Mouse (Mus musculus) forebrain, embryonic 11.5 days (tissue): Measurements from ENCODE around the gene Maco1. TPM values are rescaled to one million over a fixed set of nuclear protein-coding genes. Genes with fewer than 3 reads are reported as not detected.

Source experiments
- ATAC-seq: fragments of 200-750 bp; cut with Nextera tagmentation; replicated peaks from 2 replicates; pipeline ENCODE4 v1.8.0; 2017; ENCODE audit warnings: moderate TSS enrichment; ENCODE audit not compliant: low FRiP score
- DNase-seq: peaks from one replicate; pipeline ENCODE4 v3.0.0-alpha.2; 2017; ENCODE audit warnings: low spot score
- H3K27ac ChIP-seq: fragments of 300-500 bp; sonication (generic); 2 replicates; pipeline ENCODE4 v1.5.1; 2014; ENCODE audit warnings: low read depth, low read length
- H3K27me3 ChIP-seq: fragments of 300-500 bp; sonication (generic); 2 replicates; pipeline ENCODE4 v1.6.1; 2014; ENCODE audit warnings: mild to moderate bottlenecking, low read length, mixed read lengths; ENCODE audit not compliant: control insufficient read depth, insufficient read depth
- H3K36me3 ChIP-seq: fragments of 300-500 bp; sonication (generic); 2 replicates; pipeline ENCODE4 v1.6.1; 2014; ENCODE audit warnings: mild to moderate bottlenecking, low read length, moderate library complexity, mixed read lengths; ENCODE audit not compliant: control insufficient read depth, insufficient read depth
- H3K4me1 ChIP-seq: fragments of 300-500 bp; sonication (generic); replicated peaks from 2 replicates; pipeline ENCODE4 v1.6.1; 2014; ENCODE audit warnings: low read length, mixed read lengths; ENCODE audit not compliant: control insufficient read depth, insufficient read depth
- H3K4me2 ChIP-seq: fragments of 300-500 bp; sonication (generic); 2 replicates; pipeline ENCODE4 v1.6.1; 2014; ENCODE audit warnings: low read depth, mild to moderate bottlenecking, low read length, moderate library complexity, mixed read lengths; ENCODE audit not compliant: severe bottlenecking
- H3K4me3 ChIP-seq: fragments of 300-500 bp; sonication (generic); 2 replicates; pipeline ENCODE4 v1.5.1; 2014; ENCODE audit warnings: low read depth, low read length
- H3K9ac ChIP-seq: fragments of 300-500 bp; sonication (generic); 2 replicates; pipeline ENCODE4 v1.6.1; 2014; ENCODE audit warnings: low read length
- H3K9me3 ChIP-seq: fragments of 300-500 bp; sonication (generic); 2 replicates; pipeline ENCODE4 v1.6.1; 2016; ENCODE audit warnings: low read length, mixed read lengths; ENCODE audit not compliant: control insufficient read depth
- WGBS: fragments of 180-500 bp; shearing (Covaris S2); extraction: QIAGEN DNeasy Blood & Tissue Kit; methylation state at CpG from one replicate; pipeline ENCODE4 v1.1.7; 2014; 5-methylcytosine and 5-hydroxymethylcytosine counted together
- polyA plus RNA-seq: library from polyadenylated mRNA; unstranded; fragments of >200 nt; fragmentation: Nextera tagmentation; extraction: Ambion mirVana; gene quantifications from 2 replicates; pipeline ENCODE4 v1.2.1, GENCODE M21; 2014

Maco1 gene
- polyA plus RNA-seq, 1 experiment from 2014 or later = 47.5 TPM

DNA sequence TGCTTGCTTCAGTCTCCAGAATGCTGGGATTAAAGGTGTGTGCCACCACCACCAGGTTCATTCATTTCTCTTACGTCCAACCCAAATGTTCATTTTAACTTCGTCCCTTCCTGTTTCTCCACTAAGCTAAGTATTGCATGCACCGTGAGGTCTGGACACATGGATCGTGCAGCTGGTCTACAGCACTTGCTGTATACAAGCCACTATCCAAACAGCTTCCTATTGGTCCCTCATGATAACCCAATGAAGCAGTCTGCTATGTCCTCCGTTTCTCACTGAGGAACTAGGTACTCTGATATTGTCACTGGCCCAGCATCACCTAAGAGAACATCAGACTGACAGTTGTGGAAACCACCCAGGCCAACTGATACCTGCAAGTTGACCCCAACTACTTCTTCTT, 12.6 kb upstream of the Maco1 start:
- ATAC-seq (no peak), DNase-seq (peak; percentile 14)
- Histone ChIP-seq H3K4me1 (no peaks in the 10 kb centered on the region), H3K27ac (no peak overlapping the region), H3K4me3 (no peak overlapping the region), H3K4me2 (no peak overlapping the region), H3K27me3 (peaks cover 13% of the 10 kb centered on the region), H3K9me3 (no peaks in the 10 kb centered on the region), H3K9ac (no peak overlapping the region), H3K36me3 (no peaks in the 10 kb centered on the region)
- WGBS = 93% methylated on average over 5 of the region's 5 CpGs

DNA sequence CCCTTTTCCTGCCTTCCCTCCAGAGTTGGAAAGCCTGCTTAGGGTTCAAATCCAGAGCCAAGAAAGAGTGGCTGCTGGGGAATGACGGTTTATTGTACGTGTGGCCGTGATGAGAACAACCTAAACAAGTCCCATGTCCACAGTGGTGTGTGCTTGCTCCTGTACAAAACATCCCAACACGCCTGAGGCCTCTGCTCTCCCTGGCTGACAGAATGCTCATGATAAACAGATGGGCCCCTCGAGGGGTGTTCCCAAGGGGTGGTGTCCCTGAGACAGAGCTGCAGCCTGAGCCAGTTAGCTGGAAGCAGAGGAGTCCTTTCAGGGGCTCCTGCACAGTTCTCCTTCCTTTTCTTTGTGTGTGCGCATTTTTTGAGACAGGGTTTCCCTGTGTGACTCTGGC, 12.2 kb upstream of the Maco1 start:
- no peak for ATAC-seq

DNA sequence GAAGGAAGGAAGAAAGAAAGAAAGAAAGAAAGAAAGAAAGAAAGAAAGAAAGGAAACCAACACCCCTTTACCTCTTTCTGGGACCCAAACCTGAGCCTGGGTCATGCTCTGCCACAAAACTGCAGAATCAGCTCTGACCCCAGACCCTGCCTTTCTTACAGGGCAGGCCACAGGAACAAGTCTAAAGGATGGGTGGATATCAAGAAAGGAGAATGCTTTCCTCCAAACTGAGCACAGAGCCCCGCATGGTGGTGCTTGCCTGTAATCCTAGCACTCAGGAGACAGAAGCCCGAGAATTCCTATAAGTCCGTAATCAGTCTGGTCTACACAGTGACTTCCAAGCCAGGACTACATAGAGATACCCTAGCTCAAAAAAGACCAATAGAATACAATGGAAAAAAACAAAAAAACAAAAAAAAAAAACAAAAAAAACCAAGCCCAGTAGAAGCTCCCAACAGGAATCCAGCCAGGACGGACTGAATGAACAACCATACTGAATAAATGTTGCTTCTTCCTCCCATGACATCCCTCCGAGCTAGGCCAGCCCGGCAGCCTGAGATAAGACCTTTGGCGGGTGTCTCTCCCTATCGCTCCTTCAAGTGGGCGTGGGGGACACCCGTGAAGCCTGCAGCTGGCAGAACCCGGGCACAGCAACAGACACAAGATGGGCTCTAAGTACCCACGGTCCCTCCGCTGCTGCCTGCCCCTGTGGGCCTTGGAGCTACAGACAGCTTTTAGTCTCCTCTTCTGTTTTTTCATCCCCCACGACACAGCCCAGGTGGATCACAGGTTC, 11.0 kb upstream of the Maco1 start, which contains the start of gene Rhd:
Gene Rhd (plus strand): TSS at position 600 of the 793 bp plus-strand sequence.
- H3K9me3 ChIP-seq = no peaks in the 10 kb centered on the region
- H3K27ac ChIP-seq = no peak within 1 kb of the TSS
- H3K27me3 ChIP-seq = peaks cover 5% of the 10 kb centered on the region
- DNase-seq (no peak), ATAC-seq (no peak)
- no peaks in the 10 kb centered on the region for H3K4me1 ChIP-seq
- no peak within 1 kb of the TSS; the same call in 1 of the 2 replicates for H3K9ac ChIP-seq
- 75% methylated on average over 14 of the region's 14 CpGs for WGBS
- H3K4me2 ChIP-seq = no peak within 1 kb of the TSS
- peak within 1 kb of the TSS; percentile 7; the same call in 1 of the 2 replicates for H3K4me3 ChIP-seq
- H3K36me3 ChIP-seq = no peaks in the 10 kb centered on the region

More for the DNA sequence above, 12.2 kb upstream of the Maco1 start:
- H3K4me3 ChIP-seq = no peak overlapping the region
- no peaks in the 10 kb centered on the region for H3K4me1 ChIP-seq
- no peak overlapping the region for H3K9ac ChIP-seq
- no peaks in the 10 kb centered on the region for H3K36me3 ChIP-seq
- 81% methylated on average over 6 of the region's 6 CpGs for WGBS
- H3K27ac ChIP-seq = no peak overlapping the region
- H3K4me2 ChIP-seq = no peak overlapping the region
- H3K9me3 ChIP-seq = no peaks in the 10 kb centered on the region
- H3K27me3 ChIP-seq = peaks cover 11% of the 10 kb centered on the region
- DNase-seq = peak; percentile 49

DNA sequence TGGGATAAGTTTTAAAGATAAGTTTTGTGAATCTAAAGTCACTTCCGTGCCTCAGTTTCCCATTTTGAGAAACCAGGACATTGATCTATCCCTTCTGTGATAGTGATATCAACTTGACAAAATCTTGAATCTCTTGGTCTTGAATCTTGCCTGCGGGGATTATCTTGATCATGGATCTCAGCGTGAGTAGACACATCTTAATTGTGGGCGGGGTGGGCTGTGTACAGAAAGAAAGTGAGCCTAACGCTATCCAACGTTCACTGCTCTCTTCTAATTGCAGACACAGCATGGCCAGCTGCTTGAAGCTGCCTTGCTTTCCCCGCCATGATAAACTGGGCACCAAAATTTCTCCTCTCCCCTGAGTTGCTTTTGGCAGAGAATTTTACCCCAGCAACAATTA, 9.9 kb upstream of the Maco1 start:
- WGBS = 85% methylated on average over 7 of the region's 7 CpGs
- no peaks in the 10 kb centered on the region for H3K9me3 ChIP-seq
- H3K4me1 ChIP-seq = no peaks in the 10 kb centered on the region
- no peak overlapping the region for H3K4me3 ChIP-seq
- no peaks in the 10 kb centered on the region for H3K27me3 ChIP-seq
- no peak overlapping the region for H3K27ac ChIP-seq
- ATAC-seq (no peak), DNase-seq (no peak)
- H3K9ac ChIP-seq = no peak overlapping the region
- H3K36me3 ChIP-seq = no peaks in the 10 kb centered on the region
- H3K4me2 ChIP-seq = no peak overlapping the region

DNA sequence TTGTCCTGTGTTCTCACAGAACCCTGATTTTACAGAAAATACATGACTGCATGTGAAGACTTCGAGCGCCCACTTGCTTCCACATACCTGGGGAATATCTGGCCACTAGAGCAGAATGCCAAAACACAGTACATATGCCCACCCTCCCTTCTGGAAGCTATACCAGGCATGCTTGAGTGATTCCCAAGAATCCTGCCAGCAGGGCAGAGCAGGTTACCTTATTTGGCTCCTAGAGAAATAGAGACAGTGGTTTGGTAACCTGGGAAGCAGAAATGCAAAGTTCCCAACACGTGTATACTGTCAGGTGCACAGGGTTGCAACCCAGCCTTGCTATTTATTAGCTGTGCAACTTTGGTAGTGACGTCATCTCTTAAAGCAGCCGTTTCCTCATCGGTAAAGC, 8.7 kb upstream of the Maco1 start:
- no peak overlapping the region for H3K9ac ChIP-seq
- ATAC-seq (no peak), DNase-seq (no peak)
- no peak overlapping the region for H3K4me3 ChIP-seq
- H3K9me3 ChIP-seq = no peaks in the 10 kb centered on the region
- no peak overlapping the region for H3K27ac ChIP-seq
- WGBS = 90% methylated on average over 6 of the region's 6 CpGs
- H3K4me1 ChIP-seq = no peaks in the 10 kb centered on the region
- H3K27me3 ChIP-seq = no peaks in the 10 kb centered on the region
- H3K4me2 ChIP-seq = no peak overlapping the region
- H3K36me3 ChIP-seq = no peaks in the 10 kb centered on the region

DNA sequence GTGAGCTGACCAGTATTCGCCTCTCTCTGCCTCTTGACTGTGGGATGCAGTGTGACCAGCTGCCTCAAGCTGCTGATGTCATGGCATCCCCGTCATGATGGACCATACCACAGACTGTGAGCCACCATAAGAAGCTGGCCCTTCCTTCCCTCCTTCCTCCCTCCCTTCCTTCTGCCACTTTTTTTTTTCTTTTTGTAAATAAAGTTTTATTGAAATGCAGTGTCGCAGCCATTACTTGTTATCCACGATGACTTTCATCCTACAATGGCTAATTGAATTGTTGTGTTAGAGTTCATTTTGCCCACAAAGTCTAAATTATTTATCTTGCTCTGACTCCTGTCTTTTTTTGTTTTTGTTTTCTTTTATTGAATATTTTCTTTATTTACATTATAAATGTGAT, 5.3 kb upstream of the Maco1 start:
- DNase-seq (no peak), ATAC-seq (no peak)
- H3K9me3 ChIP-seq = no peaks in the 10 kb centered on the region
- no peak overlapping the region for H3K4me2 ChIP-seq
- H3K9ac ChIP-seq = no peak overlapping the region
- H3K36me3 ChIP-seq = no peaks in the 10 kb centered on the region
- H3K27me3 ChIP-seq = peaks cover 4% of the 10 kb centered on the region; the same call in 1 of the 2 replicates
- H3K27ac ChIP-seq = no peak overlapping the region
- WGBS = 88% methylated on average over 4 of the region's 4 CpGs
- no peak overlapping the region for H3K4me3 ChIP-seq
- no peaks in the 10 kb centered on the region for H3K4me1 ChIP-seq

DNA sequence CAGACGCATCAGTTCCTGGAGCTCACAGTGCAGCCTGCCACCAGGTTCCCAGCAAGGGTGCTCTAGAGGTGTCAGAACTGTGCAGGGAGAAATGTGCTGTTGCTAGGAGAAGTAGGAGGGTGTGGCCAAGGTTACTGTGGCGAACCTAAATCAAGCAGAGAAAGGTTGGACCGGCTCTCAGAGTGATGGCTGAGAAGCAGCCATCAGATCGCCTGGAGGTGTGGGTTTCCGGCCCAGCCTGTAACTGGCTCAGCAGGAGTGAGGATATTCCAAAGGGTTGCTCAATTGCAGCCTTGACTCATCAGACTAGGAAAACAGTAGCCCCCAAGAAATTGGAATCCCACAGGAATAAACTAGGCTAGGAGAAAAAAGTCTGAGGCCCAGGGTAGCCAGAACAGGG, 3.4 kb upstream of the Maco1 start:
- ATAC-seq (no peak), DNase-seq (no peak)
- no peak overlapping the region for H3K9ac ChIP-seq
- WGBS = 26% methylated on average over 5 of the region's 5 CpGs
- H3K4me3 ChIP-seq = no peak overlapping the region
- peaks cover 3% of the 10 kb centered on the region; the same call in 1 of the 2 replicates for H3K4me1 ChIP-seq
- H3K27me3 ChIP-seq = peaks cover 4% of the 10 kb centered on the region; the same call in 1 of the 2 replicates
- H3K4me2 ChIP-seq = no peak overlapping the region
- no peak overlapping the region for H3K27ac ChIP-seq
- H3K9me3 ChIP-seq = no peaks in the 10 kb centered on the region
- no peaks in the 10 kb centered on the region for H3K36me3 ChIP-seq

DNA sequence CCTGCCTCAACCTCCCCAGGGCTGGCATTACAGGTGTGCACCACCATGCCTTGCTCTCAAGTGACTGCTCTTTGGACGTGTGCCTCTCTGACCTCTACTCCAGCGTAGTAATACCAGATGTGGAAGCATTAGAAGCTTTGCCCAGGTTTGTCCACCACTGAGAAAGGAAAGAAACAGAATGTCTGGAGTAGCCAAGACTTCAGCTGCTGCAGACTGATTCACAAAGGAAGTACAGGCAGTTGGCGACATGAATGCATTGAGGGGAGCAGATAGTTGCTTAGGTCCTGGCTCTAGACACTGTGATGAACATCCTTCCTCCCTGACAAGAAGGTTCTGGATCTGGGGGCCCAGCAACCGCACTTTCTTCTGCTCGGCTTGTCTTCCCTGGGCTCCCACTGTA, 2.9 kb upstream of the Maco1 start:
- no peak for ATAC-seq
- no peak overlapping the region for H3K27ac ChIP-seq
- no peaks in the 10 kb centered on the region for H3K9me3 ChIP-seq
- no peak overlapping the region for H3K4me2 ChIP-seq
- peaks cover 4% of the 10 kb centered on the region; the same call in 1 of the 2 replicates for H3K27me3 ChIP-seq
- H3K4me3 ChIP-seq = no peak overlapping the region
- H3K4me1 ChIP-seq = peaks cover 3% of the 10 kb centered on the region; the same call in 1 of the 2 replicates
- DNase-seq = no peak
- H3K9ac ChIP-seq = no peak overlapping the region
- WGBS = 64% methylated on average over 5 of the region's 5 CpGs
- no peaks in the 10 kb centered on the region for H3K36me3 ChIP-seq

DNA sequence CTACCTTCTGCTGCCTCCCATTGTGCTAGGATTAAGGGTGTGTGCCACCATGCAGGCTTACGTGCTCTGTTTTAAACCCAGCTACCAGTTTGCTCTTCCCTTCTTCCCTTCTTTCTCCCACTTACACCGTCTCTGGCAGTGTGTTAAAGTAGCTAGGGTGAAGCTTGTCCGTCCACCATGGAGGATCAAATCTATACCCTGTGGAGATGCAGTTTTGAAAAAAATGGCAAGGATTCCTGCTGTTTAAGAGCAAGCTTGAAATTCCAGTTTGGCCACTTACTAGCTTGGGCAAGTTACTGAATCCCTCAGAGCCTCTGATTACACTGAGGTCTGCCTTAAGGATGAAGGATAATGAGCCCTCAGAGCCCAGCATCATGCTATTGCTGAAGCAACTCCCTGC, 2.2 kb upstream of the Maco1 start:
- H3K9me3 ChIP-seq = no peaks in the 10 kb centered on the region
- no peak for DNase-seq
- no peaks in the 10 kb centered on the region for H3K36me3 ChIP-seq
- WGBS = 36% methylated on average over 3 of the region's 3 CpGs
- H3K4me1 ChIP-seq = peaks cover 3% of the 10 kb centered on the region; the same call in 1 of the 2 replicates
- H3K4me3 ChIP-seq = no peak overlapping the region
- no peak overlapping the region for H3K9ac ChIP-seq
- H3K27ac ChIP-seq = no peak overlapping the region
- peaks cover 4% of the 10 kb centered on the region; the same call in 1 of the 2 replicates for H3K27me3 ChIP-seq
- ATAC-seq = no peak
- no peak overlapping the region for H3K4me2 ChIP-seq
